Mouse (Mus musculus): ENCODE results near the gene Kdelr2.

GRCm38 (mm10) chr5:143406548-143406947 is 2.9 kb downstream of the Kdelr2 start:
- TF ChIP-seq CTCF (IDR thresholded peaks at IDR 0.05; ENCODE audit: extremely low read depth, insufficient read length, insufficient replicate concordance, low read depth, low read length) (no peak), POLR2A (IDR thresholded peaks at IDR 0.05; ENCODE audit: low read depth, low read length) (no peak)
